Mouse (Mus musculus): ENCODE results near the gene Ubtf.

The Ubtf gene

GRCm38 (mm10) chr11:102257514-102257913 lies 62.0 kb downstream of the Ubtf start:
- DNase-seq, result peak; percentile 19
